Mouse (Mus musculus) embryo, embryonic 10.5 days (tissue): ENCODE data around the gene Vstm2b.
A peak's percentile ranks its signal among the peaks of the same experiment; 100 is the strongest.

Source experiments
- DNase-seq: peaks from one replicate; pipeline ENCODE4 v3.0.0-alpha.2; 2015; ENCODE audit warnings: low spot score

The Vstm2b gene

DNA sequence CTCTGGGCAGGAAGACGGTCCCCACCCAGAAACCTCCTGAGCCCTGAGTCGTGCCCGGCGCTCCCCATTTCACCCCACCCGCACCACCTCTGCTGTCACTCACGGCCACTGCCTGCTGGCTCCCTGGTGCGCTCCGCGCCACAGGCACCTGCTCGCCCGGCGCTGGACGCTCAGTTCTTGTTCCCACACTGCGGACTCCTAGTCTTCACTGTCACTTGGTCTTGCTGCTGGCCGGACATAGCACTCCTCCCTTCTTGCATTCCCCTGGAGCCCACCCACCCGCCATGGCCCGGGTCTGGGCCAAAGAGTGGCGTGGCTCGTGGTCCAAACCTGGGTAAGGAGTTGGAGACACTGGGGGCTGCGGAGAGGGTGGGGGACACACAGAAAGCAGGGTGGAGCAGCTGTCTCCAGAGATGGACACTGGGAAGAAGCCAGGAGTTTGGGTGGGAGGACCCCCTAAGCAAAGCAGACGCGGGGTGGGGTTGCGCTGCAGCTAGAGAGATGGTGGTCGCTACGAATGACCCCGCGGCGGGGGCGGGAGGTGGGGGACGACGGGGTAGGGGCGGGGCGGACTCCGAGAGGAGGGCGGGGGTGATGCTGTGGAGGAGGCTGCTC lies at the start of gene Vstm2b:
Gene Vstm2b, plus strand, starts transcription at position 233 of the 615 bp plus-strand sequence.
- peak; percentile 43 for DNase-seq

DNA sequence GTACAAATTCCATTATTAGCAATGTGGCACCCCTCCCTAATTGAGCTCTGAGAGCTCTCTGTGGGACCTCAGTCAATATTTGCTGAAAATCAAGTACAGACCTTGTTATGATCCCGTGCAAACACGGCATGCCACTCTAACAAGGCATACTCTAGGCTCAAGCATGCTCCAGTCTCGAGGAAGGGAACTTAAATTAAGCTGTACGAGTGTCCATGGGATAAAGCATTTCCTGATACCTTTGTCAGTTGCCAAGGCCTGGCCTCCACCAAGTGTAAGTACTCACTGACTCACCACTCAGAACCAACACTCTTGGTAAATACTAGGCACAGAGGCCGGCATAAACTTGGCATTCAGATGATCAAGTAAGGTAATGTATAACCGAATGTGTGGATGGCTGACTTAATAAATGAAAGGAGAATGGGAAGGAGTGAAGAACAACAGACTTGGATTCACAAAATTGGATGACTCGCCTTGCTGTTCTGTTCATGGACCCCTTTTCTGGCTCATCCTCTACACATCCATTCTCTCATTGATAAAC lies 42.0 kb upstream of the Vstm2b start:
- no peak for DNase-seq

DNA sequence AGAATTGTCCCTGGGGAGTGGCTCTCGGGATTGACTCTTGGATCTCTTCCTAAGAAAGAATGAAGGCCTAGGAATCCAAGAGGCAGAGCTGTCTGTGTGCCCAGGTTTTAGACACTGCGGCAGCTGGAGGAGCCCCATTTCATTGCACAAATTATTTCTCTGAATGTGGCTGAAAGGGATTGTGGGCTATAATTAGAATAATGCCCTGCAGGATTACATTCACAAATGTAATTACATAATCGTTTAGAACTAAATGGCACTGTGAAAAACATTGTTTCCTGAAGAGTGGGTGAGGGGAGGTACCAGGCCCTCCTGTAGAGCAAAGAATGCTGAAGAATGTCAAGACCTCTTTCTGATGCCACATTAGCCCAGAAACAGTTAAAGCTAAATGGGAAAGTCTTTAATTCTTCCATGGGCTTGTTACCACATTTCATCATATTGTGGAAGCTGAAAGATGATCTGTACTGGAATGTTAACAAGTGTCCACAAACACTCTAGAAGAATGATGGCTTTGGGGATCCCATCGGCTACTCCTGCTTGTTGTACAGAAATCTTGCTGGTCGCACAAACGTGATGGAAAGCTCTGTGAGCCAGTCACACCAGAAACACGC lies 24.6 kb upstream of the Vstm2b start:
- DNase-seq = no peak

DNA sequence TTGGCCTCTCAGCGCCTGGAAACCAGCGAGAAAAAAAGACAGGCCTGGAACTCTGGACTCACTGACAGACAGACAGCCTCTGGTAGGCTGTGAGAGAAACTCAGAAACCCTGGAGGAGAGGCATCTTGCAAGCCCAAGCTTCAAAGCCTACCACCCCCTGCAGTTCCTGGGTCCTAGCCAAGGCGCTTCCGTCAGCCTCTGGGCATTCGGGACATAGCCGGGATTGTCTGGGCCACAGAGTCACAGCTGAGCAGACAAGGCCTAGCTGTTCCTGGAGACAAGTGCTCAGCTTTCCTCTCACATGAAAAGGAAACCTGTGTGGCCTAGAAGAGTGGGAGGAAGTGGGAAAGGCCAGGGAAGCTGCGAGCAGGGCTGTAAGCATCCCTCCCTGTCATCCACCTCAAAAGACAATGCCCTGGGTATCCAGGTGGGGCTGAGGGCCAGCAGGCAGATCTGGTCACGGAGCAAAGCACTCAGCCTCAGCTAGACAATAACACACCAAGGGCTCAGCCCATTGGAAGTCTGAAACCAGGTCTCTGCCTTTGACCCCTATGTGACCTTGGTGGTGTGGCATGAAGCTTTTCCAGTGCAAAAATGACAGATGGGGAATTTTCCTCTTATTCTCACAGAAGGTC lies 13.2 kb upstream of the Vstm2b start:
- no peak for DNase-seq

DNA sequence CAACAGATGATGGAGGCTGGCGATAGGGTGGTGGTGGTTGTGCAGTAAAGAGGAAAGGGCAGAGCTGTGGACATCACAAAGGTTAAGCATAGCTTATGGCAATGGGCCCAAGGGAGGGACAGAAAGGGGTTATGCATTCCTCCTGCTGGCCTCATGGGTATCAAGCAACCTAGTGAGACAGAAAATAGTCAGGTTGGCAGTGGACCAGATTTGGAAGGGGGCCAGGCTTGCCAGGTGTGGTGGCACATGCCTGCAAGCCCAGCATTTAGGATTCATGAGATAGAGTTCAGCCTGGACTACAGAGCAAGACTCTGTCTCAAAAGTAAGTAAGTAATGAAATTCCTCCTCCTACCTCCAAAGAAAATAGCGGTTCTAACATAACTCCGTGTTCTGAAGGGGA lies 9.8 kb upstream of the Vstm2b start:
- no peak for DNase-seq

DNA sequence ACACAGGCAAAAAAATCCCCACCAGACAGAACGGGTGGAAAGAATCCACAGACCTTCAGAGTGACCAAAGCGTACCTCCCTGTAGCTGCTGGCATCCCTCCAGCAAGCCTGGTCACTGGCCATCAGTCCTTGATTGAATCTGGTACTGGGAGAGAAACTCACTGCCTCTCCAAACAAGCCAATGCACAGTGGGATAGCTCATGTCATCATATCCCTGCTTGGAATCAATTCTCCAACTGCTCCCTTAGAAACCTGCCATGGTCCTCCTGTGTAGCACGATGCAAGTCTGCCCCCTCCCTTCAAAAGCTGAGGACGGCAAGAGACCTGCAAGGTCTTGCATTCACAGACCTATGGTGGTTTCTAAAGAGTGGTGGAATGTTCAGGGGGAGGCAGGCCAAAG lies 1.2 kb upstream of the Vstm2b start:
- DNase-seq = no peak

DNA sequence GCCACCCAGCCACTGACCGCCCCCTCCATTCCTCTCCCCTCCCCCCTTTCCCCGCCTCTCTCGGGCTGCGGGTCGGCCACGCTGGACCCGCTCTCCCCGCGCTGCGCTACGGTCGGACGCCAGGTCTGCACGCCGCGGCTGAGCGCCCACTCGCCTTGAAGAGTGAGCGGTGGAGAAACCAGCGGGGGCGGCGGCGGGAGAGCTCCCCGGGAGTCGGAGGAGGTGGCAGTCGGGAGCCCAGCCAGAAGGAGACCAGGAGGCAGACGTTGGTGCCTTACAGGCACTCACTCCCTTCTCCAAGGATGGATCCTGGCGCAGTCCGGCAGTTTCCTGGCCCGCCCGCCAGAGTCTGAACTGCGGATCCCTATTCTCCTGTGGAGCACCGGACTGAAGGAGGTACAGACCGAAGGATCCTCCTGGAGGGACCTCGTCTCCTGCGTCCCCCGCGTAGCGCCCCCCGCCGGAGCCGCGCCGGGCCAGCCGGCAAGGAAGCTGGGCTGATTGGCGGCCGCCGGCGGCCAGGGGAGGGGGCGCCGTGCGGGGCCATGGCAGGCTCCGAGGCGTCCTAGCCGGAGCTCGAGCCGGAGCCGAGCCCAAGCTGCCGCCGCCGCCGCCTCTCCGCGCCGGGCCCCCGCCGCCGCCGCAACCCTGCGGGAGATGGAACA lies 715 bp downstream of the Vstm2b start:
- DNase-seq = peak; percentile 58

DNA sequence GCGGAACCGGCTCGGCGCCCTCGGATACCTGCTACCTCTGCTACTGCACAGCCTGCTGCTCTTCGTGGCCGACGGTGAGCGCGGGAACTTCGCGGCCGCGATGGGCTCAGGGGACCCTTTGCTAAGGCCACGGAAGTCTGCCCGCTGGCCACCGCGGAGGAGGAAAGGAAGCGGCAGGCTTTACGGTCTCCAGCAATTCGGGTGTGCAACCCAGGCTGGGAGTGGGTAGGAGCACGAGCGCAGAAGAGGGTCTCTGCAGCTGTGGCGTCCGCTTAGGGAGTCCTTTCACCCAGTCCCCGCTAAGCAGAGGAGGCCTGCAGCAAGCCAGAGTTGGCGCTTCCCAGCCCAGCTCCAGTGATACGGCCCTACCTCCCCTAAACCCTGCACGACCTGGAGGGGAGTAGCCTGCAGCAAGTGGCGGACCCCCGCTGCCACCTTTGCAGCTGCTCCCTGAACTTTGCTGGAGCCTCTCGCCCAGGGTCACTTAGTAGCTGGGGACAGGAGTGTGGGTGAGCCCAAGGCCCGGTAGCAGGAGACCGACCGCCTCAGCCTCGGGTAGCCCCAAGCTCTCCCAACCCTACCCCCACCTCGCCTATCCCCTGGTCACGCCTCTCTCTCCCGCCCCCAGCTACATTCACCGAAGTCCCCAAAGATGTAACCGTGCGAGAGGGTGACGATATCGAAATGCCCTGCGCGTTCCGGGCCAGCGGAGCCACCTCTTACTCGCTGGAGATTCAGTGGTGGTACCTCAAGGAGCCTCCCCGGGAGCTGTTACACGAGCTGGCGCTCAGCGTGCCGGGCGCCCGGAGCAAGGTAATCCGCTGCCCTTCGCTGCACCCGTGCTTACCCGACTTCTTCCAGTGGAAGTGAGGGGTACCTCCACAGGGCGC lies 1.5 kb downstream of the Vstm2b start:
- DNase-seq = peak; percentile 51

DNA sequence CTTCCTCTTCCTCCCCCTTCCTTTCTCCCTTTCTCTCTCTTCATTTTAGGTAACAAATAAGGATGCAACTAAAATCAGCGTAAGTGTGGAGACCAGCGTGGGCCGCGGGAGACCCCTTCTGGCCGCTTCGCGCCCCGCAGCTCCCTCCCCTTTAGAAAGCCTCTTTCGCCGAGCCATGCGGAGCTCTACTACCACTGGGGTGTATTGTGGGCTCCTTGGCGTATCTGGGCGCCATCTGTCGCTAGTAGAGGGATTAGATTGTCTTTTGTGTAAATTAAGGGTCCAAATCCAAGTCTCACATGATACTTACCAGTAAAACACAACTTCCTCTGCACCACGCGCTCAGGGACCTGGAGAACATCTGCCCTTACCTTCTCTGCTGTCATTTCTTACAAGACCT lies 3.1 kb downstream of the Vstm2b start:
- DNase-seq = peak; percentile 86

DNA sequence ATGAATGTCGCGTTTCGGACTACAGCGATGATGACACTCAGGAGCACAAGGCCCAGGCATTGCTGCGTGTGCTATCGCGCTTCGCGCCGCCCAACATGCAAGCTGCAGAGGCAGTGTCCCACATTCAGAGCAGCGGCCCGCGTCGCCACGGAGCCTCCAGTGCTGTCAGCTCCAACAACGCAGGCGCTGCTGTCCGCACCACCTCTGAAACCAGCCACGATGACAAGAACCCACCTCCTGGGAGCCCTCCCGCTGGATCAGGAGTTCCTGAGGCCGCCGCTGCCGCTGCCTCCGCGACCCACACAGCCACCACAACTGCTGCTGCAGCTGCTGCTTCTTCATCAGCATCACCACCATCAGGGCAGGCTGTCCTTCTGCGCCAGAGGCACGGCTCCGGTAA lies 4.4 kb downstream of the Vstm2b start:
- peak; percentile 28 for DNase-seq

DNA sequence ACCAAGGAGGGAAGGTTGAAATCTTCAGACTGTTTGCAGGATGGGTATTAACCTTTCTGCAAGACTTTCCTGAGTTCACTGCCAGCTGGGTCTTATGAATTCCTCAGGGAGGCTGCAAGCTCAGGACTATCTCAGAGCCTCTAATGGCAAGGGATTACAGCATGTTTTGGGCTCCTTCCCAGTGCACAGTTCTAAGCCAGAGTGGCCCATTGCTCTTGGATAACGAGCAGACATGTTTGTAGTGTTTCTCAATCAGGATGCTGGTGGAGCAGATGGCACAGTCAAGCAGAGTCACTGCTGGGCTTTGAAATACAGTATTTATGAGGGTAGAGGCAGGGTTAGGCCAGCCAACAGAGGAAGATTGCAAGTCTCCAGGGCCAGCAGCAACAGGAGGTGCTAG lies 8.4 kb downstream of the Vstm2b start:
- DNase-seq = no peak

DNA sequence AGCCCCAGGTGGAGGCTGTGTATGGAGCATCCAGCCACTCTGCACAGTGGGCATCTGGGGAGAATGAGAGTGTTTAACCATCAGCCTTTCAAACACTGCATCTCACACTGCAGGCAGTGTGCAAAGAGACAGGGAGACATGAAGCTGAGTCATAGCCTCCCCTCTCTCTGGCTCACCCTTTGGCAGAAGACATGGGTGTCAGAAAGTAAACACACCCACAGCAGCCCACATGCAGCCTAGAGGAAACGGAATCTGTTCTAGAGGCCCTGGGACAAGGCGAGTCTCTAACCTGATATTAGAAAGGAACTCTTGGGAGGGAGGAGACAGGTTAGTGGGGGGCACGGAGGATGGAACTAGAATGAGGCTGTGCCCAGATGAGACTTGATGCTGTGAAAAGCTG lies 18.6 kb downstream of the Vstm2b start:
- no peak for DNase-seq

DNA sequence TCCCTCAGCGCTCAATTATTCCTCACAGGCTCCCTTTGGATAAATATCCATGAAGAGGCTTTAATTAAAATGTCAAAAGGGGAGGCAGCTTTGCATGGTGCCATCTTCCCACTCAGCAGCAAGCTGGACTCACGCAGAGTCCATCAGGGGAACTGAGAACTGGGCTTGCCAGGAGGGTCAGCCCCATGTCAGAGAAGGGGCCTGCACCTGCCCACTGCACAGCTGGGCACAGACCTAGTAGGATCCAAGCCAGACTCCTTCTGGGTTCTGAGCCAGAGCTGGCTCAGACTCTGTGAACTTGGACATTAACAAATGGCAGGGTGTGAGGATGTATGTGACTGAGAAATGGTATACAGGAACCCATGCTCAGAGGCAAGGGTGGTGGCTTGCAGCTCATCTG lies 22.0 kb downstream of the Vstm2b start:
- DNase-seq = no peak

DNA sequence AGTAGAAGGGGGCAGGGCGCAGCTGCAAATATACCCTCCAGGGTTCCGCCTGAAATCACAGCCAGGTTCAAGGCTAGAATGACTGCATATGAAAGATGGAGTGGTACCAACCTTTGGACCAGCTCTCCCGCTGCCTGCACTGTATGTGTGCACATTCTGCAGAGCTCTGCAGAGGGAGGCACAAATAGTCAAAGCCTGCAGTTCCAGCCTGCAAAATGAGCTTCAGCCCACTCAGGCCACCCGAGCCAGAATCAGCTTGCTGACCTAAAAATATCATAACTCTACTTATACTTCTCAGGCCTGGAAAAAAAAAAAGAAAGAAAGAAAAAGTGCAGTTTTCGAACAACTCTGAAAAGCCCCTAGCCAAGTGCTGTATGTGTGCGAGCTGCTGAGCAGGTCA lies 23.2 kb downstream of the Vstm2b start:
- DNase-seq = no peak

DNA sequence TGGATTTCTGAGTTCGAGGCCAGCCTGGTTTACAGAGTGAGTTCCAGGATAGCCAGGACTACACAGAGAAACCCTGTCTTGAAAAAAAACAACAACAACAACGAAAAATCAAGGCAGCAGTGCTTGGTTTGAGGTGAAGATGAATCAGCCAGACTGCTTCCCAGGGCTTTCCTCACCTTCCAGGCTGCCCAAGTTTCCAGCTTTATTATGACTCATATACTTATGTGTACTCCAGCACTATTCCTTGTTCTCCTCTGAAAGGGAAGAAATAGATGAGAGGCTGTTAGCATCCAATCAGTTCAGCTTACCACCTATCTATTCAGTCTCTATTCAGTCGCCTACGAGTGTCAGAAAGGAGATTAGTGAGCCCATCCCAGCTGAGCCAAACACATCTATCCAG lies 24.7 kb downstream of the Vstm2b start:
- no peak for DNase-seq

DNA sequence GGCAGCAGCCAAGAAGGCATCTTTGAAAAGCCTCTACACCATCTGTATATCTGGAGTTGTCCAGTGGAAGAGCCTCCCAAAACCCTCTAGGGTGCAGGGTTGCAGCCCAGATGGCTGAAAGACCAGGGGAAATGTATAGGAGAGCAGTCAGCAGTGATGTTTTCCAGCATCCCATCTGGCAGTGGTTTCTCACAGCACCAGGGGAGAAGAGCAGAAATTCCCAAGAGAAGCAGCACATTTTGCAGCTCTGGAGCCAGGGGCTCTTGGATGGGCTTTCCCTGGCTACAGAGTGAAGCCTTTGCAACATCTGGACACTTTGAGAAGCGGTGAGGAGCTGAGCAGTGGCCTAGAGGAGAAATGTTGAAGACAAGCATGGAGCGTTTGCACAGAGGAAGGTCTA lies 30.3 kb downstream of the Vstm2b start:
- DNase-seq = no peak

DNA sequence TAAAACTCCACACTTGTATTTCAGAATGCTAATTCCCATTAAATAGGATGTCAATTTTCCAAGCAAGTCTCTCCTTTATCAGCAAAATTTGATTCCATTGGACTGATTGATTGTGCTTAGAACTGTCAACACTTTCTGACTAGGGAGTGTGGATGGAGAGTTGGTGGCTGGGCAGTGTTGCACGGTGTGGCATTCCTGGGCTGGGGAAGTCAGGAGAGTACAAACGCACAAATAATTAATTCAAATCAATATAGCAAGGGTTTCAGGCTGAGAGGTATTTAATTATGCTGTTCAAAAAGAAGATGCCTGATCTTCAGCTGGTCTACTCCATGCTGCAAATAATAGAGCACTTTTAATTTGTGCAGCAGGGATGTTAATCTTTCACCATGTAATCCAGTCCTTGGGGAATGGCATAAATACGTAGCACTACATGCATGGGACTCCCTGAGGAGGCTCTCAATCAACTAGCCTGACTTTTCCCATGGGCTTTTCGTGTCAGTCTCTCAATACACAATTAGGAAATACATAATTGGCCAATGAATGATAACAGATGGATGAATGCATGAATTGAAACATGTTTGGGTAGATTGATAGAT lies 38.6 kb downstream of the Vstm2b start:
- no peak for DNase-seq

DNA sequence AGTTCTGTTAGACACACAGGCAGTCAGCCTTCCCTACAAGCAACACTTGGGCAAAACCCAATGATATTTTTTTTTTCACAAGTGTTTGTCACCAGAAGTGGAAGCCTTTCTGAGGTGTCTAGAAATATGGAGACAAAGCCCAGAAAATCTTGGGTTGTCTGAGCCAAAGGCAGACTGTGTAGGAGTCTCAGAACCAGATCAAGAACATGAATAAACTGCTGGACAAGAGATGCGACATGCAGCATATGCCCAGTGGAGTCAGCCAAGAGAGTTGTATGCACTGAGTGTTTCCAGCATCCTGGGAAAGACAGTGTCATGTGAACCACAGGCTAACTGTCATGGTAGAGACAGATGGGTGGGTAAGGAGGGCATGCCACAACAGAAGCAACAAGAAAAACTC lies 41.2 kb downstream of the Vstm2b start:
- DNase-seq = no peak

DNA sequence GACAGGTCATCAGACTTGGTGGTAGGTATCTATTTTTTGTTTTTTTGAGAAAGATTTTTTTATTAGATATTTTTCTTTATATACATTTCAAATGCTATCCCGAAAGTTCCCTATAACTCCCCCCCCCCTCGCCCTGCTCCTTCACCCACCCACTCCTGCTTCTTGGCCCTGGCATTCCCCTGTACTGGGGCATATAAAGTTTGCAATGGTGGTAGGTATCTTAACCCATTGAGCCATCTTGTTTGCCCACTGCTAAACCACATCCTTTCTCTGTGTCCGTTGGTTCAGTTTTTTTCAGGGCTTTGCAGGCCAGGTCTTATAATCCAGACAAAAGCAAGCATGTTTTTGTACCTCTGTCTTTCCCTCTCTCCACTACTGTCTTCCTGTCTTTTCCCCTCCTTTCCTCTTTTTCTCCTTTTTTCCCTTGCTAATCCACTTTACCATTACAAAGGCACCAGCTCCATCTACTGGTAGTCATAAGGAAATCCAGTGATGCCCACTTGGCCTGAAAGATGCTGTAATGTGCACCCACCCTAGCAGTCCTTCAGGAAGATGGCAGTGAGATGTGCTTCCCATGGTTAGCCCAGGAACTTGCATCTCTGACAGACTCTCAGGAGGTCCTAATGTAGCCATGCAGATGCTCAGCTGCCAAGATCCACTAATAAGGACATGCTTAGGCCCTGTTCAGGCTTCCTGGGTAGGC lies 44.3 kb downstream of the Vstm2b start:
- DNase-seq = peak; percentile 67
